Mouse (Mus musculus) WW6 (cell line): ENCODE data around the gene Cxcr5.

ENCODE experiments used
- DNase-seq: peaks from one replicate; pipeline ENCODE4 v3.0.0-alpha.2; 2013; ENCODE audit warnings: low read depth, low spot score

The Cxcr5 gene

DNA sequence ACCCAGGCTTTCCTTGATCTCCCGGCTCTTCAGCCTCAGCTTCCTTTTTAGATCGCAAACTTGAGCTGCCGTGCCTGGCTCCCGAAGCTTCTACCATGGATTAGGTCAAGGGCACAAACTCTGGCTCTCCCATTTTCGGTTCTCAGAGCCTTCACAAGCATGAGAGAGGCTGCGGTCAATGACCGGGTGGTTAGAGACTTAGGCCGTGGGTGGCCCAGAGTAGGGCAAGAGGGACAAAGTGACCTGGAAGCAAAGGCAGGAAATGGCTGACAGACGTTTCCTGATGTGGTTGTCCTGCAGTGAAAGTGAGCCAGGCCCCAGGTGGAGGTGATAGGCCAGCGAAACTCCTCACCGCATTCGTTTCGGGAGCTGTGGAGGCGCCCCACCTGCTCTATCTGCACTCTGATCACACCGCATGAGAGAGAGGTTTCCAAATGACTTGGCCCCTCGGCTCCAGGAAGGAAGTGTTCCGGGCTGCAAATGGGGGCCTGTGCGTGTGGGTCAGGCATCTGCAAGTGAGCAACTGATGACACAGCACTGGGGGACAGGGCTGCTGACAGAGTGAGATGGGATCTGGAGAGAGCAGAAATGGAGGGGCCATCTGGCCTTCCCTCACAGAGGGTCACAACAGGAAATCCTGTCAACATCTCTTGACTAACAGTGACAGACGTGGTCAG is 23.9 kb downstream of the Cxcr5 start:
- no peak for DNase-seq

DNA sequence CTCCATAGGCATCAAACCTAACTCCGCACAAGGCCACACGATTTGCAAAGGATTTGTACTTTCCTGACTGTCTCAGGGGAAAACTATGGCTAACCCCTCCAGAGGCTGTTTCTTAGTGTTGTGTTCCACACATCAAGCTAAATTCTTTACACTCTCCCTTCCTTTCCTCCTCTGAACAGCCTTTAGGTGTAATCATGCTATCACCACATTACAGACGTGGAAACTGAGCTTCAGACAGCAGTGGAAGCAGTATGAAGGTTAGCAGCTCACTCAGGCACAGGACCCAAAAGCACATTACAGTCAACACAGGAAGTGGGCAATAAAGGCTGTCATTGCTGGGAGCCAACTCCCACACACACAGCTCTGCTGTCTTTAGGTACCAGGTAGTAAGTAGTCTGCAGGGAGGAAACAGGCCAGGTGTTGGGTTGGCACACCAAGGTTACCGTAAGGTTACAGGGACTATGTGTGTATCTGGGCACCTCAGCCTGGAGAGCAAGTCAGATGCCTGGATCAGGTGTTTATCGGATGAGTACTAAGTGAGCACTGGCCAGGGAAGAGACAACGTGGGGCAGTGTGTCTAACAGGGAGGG is 28.6 kb downstream of the Cxcr5 start:
- DNase-seq = no peak

DNA sequence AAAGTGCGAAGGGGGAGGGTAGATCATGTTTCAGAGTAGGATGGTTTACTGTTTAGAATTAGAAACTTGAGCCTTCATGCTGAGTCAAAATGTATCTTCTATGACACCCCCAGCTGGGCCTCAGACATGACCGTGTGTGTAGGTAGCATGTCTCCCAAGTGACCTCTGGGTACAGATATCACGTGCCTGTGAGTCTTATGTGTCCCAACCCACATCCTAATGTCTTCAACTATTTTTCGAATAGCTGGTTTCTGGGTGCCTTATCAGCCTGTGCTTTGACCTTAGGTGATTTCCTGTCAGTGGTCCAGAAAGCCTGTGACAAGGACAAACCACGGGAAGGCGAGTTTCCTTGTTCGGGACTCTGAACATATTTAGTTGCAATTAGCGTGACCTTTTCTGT is 33.3 kb downstream of the Cxcr5 start:
- DNase-seq = no peak

DNA sequence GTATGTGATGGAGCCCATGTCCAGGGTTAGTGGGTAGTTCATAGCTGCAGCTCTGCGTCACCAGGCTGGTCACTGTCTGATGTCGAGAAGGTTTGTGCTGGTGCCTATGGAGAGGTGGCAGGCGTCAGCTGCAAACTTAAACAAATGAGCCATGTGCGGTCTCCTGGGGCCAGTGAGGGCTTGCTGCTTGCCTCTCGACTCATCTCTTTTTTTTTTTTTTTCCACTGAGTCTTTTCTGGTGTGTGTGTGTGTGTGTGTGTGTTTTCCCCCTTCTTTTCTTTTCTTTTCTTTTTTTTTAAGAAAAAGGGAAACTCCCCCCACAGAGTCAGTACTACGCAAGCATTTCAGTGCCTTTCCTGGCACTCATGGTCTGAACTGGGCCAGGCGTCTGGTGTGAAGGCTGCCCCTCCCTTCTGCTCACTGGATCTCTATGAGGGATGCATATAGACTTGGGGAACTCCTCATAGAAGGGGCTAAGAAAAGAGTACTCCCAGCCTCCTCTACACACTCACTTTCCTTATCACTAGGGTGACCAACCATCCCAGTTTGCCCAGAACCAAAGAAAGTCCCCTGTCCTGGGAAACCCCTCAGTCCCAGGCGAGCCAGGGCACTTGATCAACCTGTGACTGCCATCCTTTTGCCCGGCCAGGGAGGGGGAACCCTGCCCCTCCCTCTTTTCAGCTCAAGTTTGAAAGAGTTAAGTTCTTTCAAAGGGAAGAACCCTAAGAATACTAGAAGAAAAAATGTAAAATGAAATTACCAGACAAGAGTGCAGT is 35.2 kb downstream of the Cxcr5 start:
- no peak for DNase-seq

DNA sequence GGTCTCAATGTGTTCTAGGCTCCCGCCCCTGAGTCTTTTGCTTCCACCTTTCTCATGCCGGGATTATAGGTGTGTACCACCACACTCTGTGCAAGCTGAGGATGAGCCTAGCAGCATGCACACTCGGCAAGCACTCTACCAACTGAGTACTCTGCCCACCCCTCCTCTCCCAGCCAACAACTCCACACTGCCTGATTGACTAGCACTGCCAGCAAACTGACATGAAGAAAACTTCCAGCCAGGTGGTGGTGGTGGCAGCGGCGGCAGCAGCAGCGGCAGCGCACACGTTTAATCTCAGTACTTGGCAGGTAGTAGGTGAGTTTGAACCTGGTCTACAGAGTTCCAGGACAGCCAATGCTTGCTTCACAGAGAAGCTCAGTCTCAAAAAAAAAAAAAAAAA is 36.1 kb downstream of the Cxcr5 start:
- DNase-seq = no peak

DNA sequence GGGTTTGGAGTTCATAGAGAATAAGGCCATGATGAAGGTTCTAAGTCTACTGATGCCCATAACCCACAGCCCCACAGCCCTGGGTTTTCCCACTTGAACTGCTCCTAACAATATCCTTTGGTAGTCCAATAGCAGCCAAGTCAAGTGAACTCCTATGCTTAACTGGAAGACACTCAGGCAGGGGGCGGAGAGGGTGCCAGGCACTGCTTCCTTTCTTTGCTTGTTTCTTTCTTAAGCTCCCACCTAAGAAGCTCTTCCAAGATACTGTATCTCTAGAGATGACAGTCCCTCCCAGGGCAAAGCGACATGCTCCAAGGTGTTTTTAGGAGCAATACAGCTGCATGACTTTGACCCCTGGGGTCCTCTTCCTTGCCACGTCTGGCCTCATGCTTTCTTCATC is 36.7 kb downstream of the Cxcr5 start:
- no peak for DNase-seq

DNA sequence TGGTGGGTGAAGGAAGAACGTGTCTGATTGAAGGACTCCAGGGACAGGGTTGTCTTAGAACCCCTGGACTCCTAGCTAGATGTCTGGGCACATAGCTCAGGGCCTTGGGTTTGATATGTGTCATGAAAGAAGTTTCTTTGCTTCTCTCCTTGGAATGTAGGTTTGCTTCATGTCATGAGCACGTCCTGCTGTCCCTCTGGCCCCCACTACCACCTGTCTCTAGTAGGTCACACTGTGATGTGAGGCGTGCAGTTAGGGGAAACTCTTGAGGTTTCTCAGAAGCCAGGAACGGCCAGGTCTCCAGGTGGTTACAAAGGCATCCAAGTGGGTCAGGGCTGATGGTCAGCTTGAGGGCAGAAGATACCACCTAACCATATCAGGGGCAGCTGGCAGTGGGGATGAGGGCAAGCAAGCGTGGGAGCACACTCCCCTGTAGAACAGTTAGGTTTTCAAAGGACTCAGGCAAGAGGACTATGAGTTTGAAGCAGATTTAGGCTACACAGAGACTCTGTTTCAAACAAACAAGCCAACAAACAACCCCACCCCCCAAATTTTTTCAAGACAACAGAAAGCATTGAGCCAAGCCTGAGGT is 37.3 kb downstream of the Cxcr5 start:
- no peak for DNase-seq

DNA sequence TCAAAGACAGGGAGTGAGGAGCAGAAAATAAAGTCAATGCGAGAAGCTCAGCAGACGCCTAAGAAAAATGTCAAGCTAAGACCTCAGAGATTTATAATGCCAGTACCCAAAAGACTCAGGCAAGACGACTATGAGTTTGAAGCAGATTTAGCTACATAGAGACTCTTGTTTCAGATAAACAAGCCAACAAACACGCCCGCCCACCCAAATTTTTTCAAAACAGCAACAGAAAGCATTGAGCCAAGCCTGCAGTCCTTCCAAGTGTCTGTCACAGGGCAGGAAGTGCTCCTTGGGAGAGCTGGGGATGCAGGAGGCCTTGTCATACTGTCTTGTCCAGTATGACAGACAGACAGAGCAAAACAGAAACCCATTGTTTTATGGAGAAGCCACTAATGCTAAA is 38.0 kb downstream of the Cxcr5 start:
- DNase-seq = no peak

DNA sequence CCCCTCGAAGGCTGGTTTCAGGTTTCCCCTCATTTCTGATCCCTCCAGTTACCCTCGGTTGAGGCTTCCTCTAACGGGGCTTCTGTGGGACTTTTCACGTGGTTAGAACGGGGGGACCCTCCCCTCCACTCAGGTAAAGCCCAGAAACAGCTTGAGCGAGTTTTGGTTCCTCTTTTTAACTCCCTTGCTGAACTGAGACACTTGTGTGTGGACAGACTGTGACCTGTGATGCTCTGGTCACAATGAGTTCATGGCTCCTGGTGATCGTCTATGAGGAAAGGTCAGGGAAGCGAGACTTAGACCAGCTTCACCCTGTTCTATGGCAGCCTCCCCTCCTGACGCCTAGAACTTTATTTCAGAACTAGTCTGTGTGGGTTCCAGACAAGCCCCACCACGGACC is 39.8 kb downstream of the Cxcr5 start:
- no peak for DNase-seq

DNA sequence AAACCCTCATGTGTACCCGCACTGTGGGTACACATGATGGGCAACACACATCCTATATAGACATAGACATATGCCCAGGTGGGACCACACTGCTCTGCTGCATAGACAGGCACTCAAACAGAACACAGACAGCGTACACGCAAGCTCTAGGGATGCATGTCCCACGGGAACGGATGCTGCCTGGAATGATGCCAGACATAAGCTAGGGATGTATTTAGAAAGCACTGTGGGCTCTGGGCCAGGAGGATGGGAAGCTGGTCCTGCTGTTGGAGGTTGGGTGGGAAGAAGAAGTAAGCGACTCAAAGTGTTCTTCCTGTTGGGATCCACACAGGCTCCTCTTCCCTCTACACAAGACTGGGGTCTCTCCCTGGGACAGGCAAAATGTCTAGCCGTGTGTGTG is 43.6 kb downstream of the Cxcr5 start:
- DNase-seq = no peak

DNA sequence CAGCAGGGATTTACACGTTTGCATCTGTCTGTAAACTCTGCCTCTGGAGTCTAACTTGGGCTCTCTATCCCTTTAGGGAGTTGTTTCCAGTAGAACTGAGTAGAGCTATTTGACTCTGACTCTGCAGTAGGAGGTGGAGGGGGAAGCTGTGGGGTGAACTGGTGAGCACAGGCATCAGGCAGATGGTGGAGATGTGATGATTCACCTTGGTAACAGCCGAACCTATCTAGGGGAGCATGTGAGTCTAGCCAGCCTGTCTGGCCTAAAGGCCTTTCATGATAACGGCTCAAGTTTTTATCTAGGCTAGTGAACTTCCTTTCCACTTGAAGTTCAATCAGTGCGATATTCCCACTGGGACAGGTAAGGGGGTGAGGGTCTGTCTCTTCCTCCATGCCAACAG is 44.3 kb downstream of the Cxcr5 start:
- no peak for DNase-seq

DNA sequence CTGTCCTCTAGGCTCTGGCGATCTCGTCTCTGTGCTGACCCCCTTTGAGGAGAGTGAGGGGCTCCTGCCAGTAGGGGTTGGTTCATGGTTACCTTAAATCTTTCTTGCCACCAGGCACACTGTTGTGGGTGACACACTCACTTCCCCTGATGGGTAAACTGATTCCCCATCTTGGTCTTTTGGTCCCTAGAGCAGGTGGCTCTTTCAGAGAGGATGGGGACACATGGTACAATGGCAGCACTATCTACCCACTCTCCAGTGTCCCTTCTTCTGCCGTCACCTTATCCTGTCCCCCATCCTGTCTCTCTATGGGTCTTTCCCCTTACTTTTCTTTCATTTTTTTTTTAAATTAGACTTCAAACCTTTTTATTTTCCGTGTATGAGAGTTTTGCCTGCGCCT is 45.8 kb downstream of the Cxcr5 start:
- DNase-seq = no peak

DNA sequence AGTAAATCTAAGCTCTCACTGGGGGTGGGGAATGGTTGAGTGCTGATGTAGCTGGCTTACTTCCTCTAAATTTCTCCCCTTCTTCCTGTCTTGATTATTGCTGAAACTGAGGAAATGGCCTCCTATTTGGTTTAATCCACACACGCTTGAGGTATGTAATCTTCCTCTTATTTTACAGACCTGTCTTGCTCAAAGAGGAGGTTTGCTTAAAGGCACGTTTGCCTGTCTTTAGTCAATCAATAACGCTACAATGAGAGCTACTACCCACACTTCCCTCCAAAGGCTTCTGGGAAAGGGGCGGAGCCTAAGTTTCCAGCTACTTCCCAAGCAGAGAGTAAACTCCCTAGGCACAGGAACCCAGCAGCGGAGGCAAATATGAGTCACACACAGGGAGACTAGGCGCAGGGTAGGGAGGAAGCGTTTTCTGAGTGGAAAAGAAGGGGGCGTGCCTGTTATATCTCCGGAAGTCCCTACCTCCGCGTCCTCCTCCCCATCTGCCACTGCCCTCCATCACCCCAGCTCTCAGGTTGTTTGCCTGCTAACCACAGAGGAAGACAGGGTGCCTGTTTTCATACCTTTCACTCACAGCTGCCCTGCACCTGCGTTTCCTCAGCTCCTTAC is 46.4 kb downstream of the Cxcr5 start:
- peak; percentile 61 for DNase-seq

DNA sequence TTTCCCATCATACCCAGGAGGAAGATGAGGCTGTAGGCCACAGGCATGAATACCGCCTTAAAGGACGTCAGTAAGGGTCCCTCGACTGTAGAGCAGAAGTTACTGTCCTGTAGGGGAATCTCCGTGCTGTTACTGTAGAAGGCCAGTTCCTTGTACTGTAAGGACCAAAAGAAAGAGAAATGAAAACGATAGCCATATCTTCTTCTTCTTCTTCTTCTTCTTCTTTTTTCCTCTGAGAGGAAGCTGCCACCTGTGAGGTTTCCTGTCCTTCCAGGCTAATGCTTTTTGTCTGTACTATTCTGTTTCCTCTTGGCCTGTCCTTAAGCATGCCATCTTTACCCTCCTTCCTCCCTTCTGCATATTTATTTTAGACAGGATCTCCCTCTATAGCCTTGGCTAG is 47.5 kb downstream of the Cxcr5 start:
- DNase-seq = no peak

DNA sequence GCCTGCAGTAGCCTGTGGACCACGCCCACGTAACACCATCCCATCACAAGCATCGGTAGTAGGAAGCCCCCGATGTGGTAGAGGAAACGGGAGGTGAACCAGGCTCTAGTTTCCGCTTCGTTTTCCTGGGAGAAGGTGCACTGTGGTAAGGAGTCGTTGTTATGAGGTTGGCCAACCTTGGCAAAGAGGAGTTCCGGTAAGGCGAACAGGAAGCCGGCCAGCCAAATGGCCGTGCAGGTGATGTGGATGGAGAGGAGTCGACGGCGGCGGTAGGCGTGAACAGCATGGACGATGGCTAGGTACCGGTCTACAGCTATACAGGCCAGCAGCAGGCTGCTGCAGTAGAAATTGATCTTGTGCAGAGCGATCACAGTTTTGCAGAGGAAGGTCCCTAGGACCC is 48.1 kb downstream of the Cxcr5 start:
- no peak for DNase-seq

DNA sequence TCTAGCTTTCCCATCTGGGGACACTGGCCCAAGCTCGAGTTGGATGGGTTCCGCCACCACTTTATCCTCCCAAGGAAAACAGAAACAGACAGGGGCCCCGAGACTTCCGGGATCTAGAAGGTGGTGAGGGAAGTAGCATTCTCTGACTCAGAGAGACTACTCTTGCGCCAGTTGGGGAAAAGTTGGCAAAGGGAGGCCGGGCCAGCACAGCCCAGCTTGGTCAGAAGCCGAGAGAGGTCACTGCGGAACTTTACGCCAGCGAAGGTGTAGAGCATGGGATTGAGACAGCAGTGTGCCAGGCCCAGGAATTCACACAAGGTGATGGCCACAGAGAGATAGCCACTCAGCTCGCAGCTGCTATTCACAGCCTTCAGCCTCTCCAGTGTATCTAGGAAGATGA is 48.6 kb downstream of the Cxcr5 start:
- DNase-seq = no peak

DNA sequence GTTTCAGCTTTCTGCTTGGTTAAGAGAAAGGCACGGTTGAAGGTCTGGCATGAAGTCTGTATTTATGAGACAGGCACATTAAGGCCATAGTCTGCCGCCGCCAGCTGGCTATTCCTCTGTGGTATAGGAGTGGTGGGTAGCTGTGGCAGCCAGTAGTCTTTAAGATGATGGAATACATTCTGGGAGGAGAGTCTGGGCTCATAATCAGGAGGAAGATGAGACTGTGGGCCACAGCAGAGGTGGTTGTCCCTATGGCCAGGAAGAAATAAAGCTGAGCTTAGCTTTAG is 49.0 kb downstream of the Cxcr5 start:
- DNase-seq = no peak

DNA sequence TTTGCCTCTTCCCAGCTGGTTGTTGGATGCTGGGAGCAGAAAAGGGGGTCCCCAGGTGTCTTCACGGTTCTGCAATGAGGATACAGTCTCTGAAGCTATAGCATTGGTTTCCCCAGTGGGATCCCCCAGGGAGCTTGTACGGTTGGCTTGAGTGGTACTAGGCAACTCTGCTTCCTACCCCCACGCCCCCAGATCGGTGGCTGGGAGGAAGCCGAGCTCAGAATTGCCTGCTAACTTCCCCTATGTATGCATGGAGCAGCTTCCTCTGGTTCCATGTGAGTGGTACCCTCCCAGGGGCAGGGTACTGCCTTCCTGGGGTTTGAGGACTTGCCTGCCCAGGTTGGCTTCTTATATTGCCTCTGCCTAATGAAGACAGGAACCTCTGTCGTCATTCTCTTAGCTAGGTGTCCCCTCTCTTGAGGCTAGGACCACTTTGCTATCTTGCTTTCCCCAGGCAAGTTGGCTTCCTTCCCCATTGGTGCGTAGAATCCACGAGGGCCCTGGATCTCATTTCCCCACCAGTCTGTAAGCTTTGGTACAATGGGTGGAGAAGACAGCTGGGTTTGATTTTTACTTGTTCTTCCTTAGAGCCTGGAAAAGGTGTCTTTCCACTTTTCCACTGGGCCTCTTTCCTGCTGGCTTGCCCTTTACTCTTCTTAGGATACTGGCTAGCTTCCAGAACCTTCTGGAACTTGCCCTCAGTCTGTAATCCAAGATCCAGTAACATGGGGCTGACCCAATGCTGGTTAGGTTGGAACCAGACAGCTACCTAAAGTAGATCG is 49.6 kb downstream of the Cxcr5 start:
- no peak for DNase-seq

DNA sequence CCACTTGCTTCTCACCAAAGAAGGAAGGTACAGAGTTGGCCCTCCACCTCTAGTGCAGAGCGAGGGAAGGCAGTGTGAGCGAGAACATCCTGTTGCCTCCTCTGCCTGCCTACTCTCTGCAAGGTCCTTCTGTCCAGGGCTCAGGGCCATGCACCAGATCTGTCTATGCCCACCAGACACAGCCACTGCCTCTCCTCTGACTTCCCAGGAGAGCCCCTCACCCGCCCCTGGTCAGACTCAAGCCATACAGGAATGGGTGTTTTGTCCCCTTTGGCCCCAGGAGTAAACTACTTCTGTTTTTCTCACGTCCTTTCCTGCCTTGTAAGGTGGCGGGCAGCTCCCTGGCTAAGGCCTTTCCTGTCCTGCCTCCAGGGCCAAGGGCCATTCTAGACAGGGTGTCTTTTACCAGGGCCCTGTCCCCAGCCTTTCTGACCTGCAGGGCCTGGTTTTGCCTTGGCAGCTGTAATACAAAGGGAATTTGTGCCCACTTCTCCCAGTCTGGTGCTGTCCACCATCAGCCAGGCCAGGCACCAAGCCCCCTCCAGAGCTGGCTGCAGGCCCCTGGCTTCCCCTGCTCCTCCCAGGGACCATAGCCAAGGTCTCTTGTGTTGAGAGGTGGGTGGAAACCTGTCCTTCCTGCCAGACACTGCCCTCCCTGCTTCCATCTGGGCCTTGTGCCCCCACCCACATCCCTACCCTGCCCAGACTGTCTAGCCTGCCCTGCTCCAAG is 50.6 kb downstream of the Cxcr5 start:
- no peak for DNase-seq

DNA sequence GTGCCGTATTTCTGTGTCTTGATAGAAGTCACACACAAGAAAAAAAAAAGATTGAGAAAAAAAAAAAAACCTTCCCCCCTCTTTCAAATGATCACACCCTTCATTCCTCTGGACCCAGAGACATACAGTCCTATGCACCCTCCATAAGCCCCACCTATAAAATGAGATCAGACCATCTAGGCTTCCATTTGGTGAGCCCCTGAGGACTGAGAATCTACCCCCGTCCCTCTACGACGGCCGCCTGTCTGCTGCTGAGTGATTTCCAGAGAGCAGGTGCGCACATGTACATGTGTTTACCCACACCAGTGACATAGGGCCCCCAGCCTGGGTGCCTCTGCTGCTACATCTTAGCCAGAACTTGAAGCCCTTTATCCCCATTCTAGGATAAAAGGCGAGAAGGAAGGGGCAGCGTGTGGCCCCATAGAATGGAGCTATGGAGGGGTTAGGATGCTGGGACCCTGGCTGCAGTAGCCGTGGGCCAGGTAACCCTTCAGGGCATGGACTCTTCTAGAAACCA is 51.3 kb downstream of the Cxcr5 start:
- DNase-seq = no peak
